Mouse (Mus musculus): ENCODE measurements around the gene Tmbim4. TPM values are rescaled to one million over a fixed set of nuclear protein-coding genes. Genes with fewer than 3 reads are reported as not detected.

The Tmbim4 gene
- 101 and 103 TPM in 2 replicates for polyA plus RNA-seq (2015; fragmentation: Nextera tagmentation; extraction: Ambion mirVana)

- H3K4me2 ChIP-seq = peak within 1 kb of the TSS; percentile 85
- no peaks in the 10 kb centered on the region for H3K36me3 ChIP-seq
- 0 out of 2 replicates have a peak, but pooled peaks have one; percentile 34 for ATAC-seq (ENCODE audit: low FRiP score, low read depth)
- H3K9ac ChIP-seq = peak within 1 kb of the TSS; percentile 39
- H3K4me1 ChIP-seq (replicated peaks) = peaks cover 13% of the 10 kb centered on the region
- under 1% methylated on average over 61 of the region's 65 CpGs for WGBS
- peak within 1 kb of the TSS; percentile 44 for H3K4me3 ChIP-seq
- no peak within 1 kb of the TSS for H3K27ac ChIP-seq (replicated peaks)
- H3K9me3 ChIP-seq = no peaks in the 10 kb centered on the region
- peaks cover 9% of the 10 kb centered on the region for H3K27me3 ChIP-seq
These were observed at the start of gene Tmbim4 for GRCm38 (mm10) chr10:120201131-120201921. TSS of gene Tmbim4 (plus strand) at chr10:120201590.

DNA sequence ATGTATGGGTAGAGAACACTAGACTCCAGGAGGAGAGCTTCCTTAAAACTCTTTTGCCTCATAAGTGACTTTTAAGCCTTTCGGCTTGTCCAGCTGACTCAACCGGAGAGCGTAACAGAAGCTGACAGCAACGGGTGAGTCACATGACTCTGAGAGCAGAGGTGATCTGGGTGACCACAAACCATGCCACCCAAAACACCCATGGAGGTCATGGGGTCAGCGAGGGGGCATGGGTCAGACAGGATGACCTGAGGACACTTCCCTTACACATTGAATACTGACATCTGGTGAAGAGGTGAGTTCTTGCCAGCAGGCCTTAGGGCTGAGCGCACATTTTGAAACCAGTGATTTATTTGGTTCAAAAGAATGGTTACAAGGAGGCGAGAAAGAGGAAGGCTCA lies 49.7 kb upstream of the Tmbim4 start:
- no peaks in the 10 kb centered on the region for H3K4me1 ChIP-seq (replicated peaks)
- H3K4me3 ChIP-seq = no peak overlapping the region
- no peak for ATAC-seq (ENCODE audit: low FRiP score, low read depth)
- no peak overlapping the region for H3K27ac ChIP-seq (replicated peaks)
- H3K36me3 ChIP-seq = no peaks in the 10 kb centered on the region
- H3K9ac ChIP-seq = no peak overlapping the region
- H3K27me3 ChIP-seq = no peaks in the 10 kb centered on the region
- H3K4me2 ChIP-seq = no peak overlapping the region
- H3K9me3 ChIP-seq = no peaks in the 10 kb centered on the region
- 92% methylated on average over 7 of the region's 7 CpGs for WGBS

GRCm38 (mm10) chr10:120153911-120154310 lies 47.5 kb upstream of the Tmbim4 start:
- Histone ChIP-seq H3K4me1 (replicated peaks) (no peaks in the 10 kb centered on the region), H3K27me3 (no peaks in the 10 kb centered on the region), H3K36me3 (no peaks in the 10 kb centered on the region), H3K4me3 (no peak overlapping the region), H3K9ac (no peak overlapping the region), H3K9me3 (no peaks in the 10 kb centered on the region), H3K27ac (replicated peaks) (no peak overlapping the region), H3K4me2 (no peak overlapping the region)
- ATAC-seq (ENCODE audit: low FRiP score, low read depth) = no peak
- WGBS = 96% methylated on average over 2 of the region's 2 CpGs

GRCm38 (mm10) chr10:120160533-120160932 lies 40.9 kb upstream of the Tmbim4 start:
- H3K27me3 ChIP-seq = no peaks in the 10 kb centered on the region
- WGBS = 86% methylated on average over 9 of the region's 9 CpGs

GRCm38 (mm10) chr10:120162840-120163239 lies 38.5 kb upstream of the Tmbim4 start:
- Histone ChIP-seq H3K36me3 (no peaks in the 10 kb centered on the region), H3K9ac (no peak overlapping the region), H3K9me3 (no peaks in the 10 kb centered on the region), H3K27ac (replicated peaks) (no peak overlapping the region), H3K27me3 (no peaks in the 10 kb centered on the region), H3K4me1 (replicated peaks) (no peaks in the 10 kb centered on the region), H3K4me3 (no peak overlapping the region), H3K4me2 (no peak overlapping the region)
- WGBS = 89% methylated on average over 10 of the region's 10 CpGs
- no peak for ATAC-seq (ENCODE audit: low FRiP score, low read depth)

More at GRCm38 (mm10) chr10:120160533-120160932, 40.9 kb upstream of the Tmbim4 start:
- no peak overlapping the region for H3K9ac ChIP-seq
- H3K4me1 ChIP-seq (replicated peaks) = no peaks in the 10 kb centered on the region
- no peak for ATAC-seq (ENCODE audit: low FRiP score, low read depth)
- no peak overlapping the region for H3K4me3 ChIP-seq
- H3K36me3 ChIP-seq = no peaks in the 10 kb centered on the region
- H3K4me2 ChIP-seq = no peak overlapping the region
- H3K27ac ChIP-seq (replicated peaks) = no peak overlapping the region
- H3K9me3 ChIP-seq = no peaks in the 10 kb centered on the region

- no peaks in the 10 kb centered on the region for H3K4me1 ChIP-seq (replicated peaks)
- H3K9me3 ChIP-seq = no peaks in the 10 kb centered on the region
- H3K4me2 ChIP-seq = no peak overlapping the region
- no peak for ATAC-seq (ENCODE audit: low FRiP score, low read depth)
- no peaks in the 10 kb centered on the region for H3K36me3 ChIP-seq
- H3K27me3 ChIP-seq = no peaks in the 10 kb centered on the region
- no peak overlapping the region for H3K27ac ChIP-seq (replicated peaks)
- WGBS = 93% methylated on average over 7 of the region's 7 CpGs
- no peak overlapping the region for H3K4me3 ChIP-seq
- no peak overlapping the region for H3K9ac ChIP-seq
These were observed 37.9 kb upstream of the Tmbim4 start for GRCm38 (mm10) chr10:120163490-120163889.

DNA sequence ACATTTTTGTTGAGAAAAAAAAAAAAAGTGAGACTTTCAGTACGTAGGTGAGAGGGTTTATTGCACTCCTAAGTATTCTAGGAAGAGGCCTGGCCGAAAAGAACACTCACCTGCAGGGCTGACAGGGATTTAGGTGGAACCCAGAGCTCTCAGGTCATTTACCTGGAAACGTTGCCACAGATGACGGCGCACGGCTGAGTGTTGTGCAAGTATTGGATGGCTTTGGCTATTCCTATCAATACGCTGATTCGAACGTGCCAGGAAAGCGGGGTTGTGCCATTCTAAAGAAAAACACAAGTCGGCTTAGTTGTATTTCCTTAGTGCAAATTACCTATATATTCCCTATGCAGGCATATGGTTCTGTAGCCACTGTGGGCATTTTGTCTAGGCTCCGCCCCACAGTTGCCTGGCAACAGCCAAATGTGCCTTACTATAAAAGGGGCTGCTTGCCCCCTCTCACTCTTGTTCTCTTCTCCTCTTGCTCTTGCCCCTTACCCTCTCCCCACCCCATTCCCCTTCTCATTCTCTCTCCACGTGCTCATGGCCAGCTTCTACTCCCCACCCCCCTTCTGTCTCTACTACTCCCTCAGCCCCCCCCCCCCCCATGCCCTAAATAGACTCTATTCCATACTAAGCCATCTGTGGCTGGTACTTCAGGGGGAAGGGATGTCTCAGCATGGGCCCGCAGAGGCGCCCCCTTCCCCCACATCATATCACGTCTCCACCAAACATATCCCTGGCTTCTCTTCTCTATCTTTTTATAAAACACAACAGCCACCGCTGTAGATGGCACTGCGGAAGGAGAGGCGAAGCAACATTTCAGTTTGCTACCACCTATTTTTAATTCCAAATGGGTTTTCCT lies 36.2 kb upstream of the Tmbim4 start:
- no peak for ATAC-seq (ENCODE audit: low FRiP score, low read depth)
- Histone ChIP-seq H3K9ac (no peak overlapping the region), H3K4me1 (replicated peaks) (no peaks in the 10 kb centered on the region), H3K4me3 (no peak overlapping the region), H3K9me3 (no peaks in the 10 kb centered on the region), H3K27ac (replicated peaks) (no peak overlapping the region), H3K36me3 (no peaks in the 10 kb centered on the region), H3K27me3 (no peaks in the 10 kb centered on the region), H3K4me2 (no peak overlapping the region)
- 84% methylated on average over 19 of the region's 19 CpGs for WGBS

- Histone ChIP-seq H3K4me2 (no peak overlapping the region), H3K9ac (no peak overlapping the region), H3K4me3 (no peak overlapping the region), H3K9me3 (no peaks in the 10 kb centered on the region), H3K27me3 (no peaks in the 10 kb centered on the region), H3K4me1 (replicated peaks) (no peaks in the 10 kb centered on the region), H3K36me3 (no peaks in the 10 kb centered on the region), H3K27ac (replicated peaks) (no peak overlapping the region)
- no peak for ATAC-seq (ENCODE audit: low FRiP score, low read depth)
- WGBS = 88% methylated on average over 17 of the region's 17 CpGs
These were observed 35.4 kb upstream of the Tmbim4 start for GRCm38 (mm10) chr10:120165793-120166503.

GRCm38 (mm10) chr10:120168070-120168469 lies 33.3 kb upstream of the Tmbim4 start:
- Histone ChIP-seq H3K9ac (no peak overlapping the region), H3K27me3 (no peaks in the 10 kb centered on the region), H3K9me3 (no peaks in the 10 kb centered on the region), H3K36me3 (no peaks in the 10 kb centered on the region), H3K4me3 (no peak overlapping the region), H3K27ac (replicated peaks) (no peak overlapping the region), H3K4me2 (no peak overlapping the region), H3K4me1 (replicated peaks) (no peaks in the 10 kb centered on the region)
- 92% methylated on average over 1 of the region's 1 CpGs for WGBS
- no peak for ATAC-seq (ENCODE audit: low FRiP score, low read depth)

DNA sequence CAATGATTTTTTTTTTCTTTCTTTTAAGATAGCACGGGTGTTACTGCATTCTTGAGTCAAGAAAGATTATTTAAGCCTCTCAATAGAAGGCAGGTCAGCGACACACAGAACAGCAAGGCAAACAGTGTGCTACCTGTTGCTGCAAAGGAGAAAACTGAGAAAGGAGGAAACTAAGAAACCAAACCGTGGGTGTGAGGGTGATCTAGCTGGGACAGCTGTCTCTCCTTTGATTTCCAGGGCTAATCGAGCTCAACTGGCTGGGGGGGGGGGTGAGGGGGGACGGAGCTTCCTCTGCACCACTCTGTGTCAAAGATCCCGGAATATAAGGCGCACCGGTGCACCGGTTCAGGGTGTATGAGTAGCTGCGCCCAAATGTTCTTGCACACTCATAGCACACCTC lies 32.3 kb upstream of the Tmbim4 start:
- no peak overlapping the region for H3K4me2 ChIP-seq
- ATAC-seq (ENCODE audit: low FRiP score, low read depth) = no peak
- no peaks in the 10 kb centered on the region for H3K27me3 ChIP-seq
- WGBS = 61% methylated on average over 10 of the region's 10 CpGs
- no peaks in the 10 kb centered on the region for H3K9me3 ChIP-seq
- no peaks in the 10 kb centered on the region for H3K36me3 ChIP-seq
- H3K9ac ChIP-seq = no peak overlapping the region
- no peak overlapping the region for H3K4me3 ChIP-seq
- no peak overlapping the region for H3K27ac ChIP-seq (replicated peaks)
- no peaks in the 10 kb centered on the region for H3K4me1 ChIP-seq (replicated peaks)

GRCm38 (mm10) chr10:120169841-120170240 lies 31.5 kb upstream of the Tmbim4 start:
- WGBS = 66% methylated on average over 5 of the region's 5 CpGs

GRCm38 (mm10) chr10:120170277-120170676 lies 31.1 kb upstream of the Tmbim4 start:
- ATAC-seq (ENCODE audit: low FRiP score, low read depth) = no peak
- no peak overlapping the region for H3K9ac ChIP-seq
- H3K4me3 ChIP-seq = no peak overlapping the region
- H3K27me3 ChIP-seq = no peaks in the 10 kb centered on the region
- H3K9me3 ChIP-seq = no peaks in the 10 kb centered on the region
- 73% methylated on average over 4 of the region's 4 CpGs for WGBS
- no peaks in the 10 kb centered on the region for H3K36me3 ChIP-seq
- no peak overlapping the region for H3K27ac ChIP-seq (replicated peaks)
- no peak overlapping the region for H3K4me2 ChIP-seq
- H3K4me1 ChIP-seq (replicated peaks) = no peaks in the 10 kb centered on the region

More at GRCm38 (mm10) chr10:120169841-120170240, 31.5 kb upstream of the Tmbim4 start:
- H3K4me1 ChIP-seq (replicated peaks) = no peaks in the 10 kb centered on the region
- no peaks in the 10 kb centered on the region for H3K36me3 ChIP-seq
- H3K9me3 ChIP-seq = no peaks in the 10 kb centered on the region
- H3K9ac ChIP-seq = no peak overlapping the region
- H3K27me3 ChIP-seq = no peaks in the 10 kb centered on the region
- H3K27ac ChIP-seq (replicated peaks) = no peak overlapping the region
- H3K4me3 ChIP-seq = no peak overlapping the region
- no peak overlapping the region for H3K4me2 ChIP-seq
- ATAC-seq (ENCODE audit: low FRiP score, low read depth) = no peak

Measured in hindbrain, embryonic 15.5 days (tissue).